Mouse (Mus musculus) CH12.LX (cell line): ENCODE measurements around the gene Ccnl2. TPM values are rescaled to one million over a fixed set of nuclear protein-coding genes. Genes with fewer than 3 reads are reported as not detected.

Experiments used
- DNase-seq: peaks from one replicate; pipeline ENCODE4 v3.0.0-alpha.2; 2013; ENCODE audit errors: extremely low read depth
- H3K27ac ChIP-seq: 2 replicates; pipeline ENCODE4 v1.5.1; 2012; ENCODE audit warnings: low read depth, mild to moderate bottlenecking, control low read depth, moderate library complexity; ENCODE audit not compliant: insufficient read depth
- H3K27me3 ChIP-seq: replicated peaks from 2 replicates; pipeline ENCODE3; 2012; ENCODE audit warnings: inconsistent platforms
- H3K36me3 ChIP-seq, 2 experiments: replicated peaks in 1 of 2; 2 replicates each; pipeline versions ENCODE3 to v1.6.1; 2012; ENCODE audit warnings: inconsistent platforms in 1 of 2, low read length in 1 of 2, mild to moderate bottlenecking in 1 of 2, mixed read lengths in 1 of 2, moderate library complexity in 1 of 2; ENCODE audit not compliant: control insufficient read depth in 1 of 2, insufficient read depth in 1 of 2
- H3K4me1 ChIP-seq, 2 experiments: 2 replicates each; pipeline ENCODE4 v1.6.1; 2012; ENCODE audit warnings: inconsistent platforms in 1 of 2, moderate library complexity in 1 of 2; ENCODE audit not compliant: insufficient read depth in 2 of 2, control insufficient read depth in 1 of 2
- H3K4me2 ChIP-seq: 2 replicates; pipeline ENCODE4 v1.6.1; 2012; ENCODE audit warnings: low read depth, mild to moderate bottlenecking, control low read depth; ENCODE audit not compliant: poor library complexity, insufficient read depth, severe bottlenecking
- H3K4me3 ChIP-seq, 3 experiments: fragments of 150-350 bp in 1 of 3; sonication (generic) in 1 of 3; replicated peaks in 1 of 3; 2 replicates each; pipeline versions ENCODE3 to v1.5.1; 2011 to 2012; ENCODE audit warnings: low read depth in 2 of 3, low read length in 2 of 3, mild to moderate bottlenecking in 2 of 3, moderate library complexity in 2 of 3, control low read depth in 1 of 3, improper control_type of control experiment in 1 of 3, inconsistent platforms in 1 of 3, mixed read lengths in 1 of 3; ENCODE audit not compliant: poor library complexity in 1 of 3
- H3K79me2 ChIP-seq: replicated peaks from 2 replicates; pipeline ENCODE4 v1.6.1; 2012; ENCODE audit warnings: mild to moderate bottlenecking, moderate library complexity; ENCODE audit not compliant: control insufficient read depth, poor library complexity, insufficient read depth, severe bottlenecking; ENCODE audit errors: extremely low read depth
- H3K9ac ChIP-seq: 2 replicates; pipeline ENCODE4 v1.6.1; 2012; ENCODE audit warnings: low read depth, mild to moderate bottlenecking, control low read depth, moderate library complexity; ENCODE audit not compliant: insufficient read depth
- H3K9me3 ChIP-seq: replicated peaks from 2 replicates; pipeline ENCODE3; 2012; ENCODE audit warnings: low read length, inconsistent platforms, mixed read lengths
- BHLHE40 ChIP-seq: IDR thresholded peaks from 2 replicates; pipeline ENCODE4 v1.6.1; 2011; ENCODE audit warnings: mild to moderate bottlenecking, low read depth, low read length, improper control_type of control experiment
- CHD1 ChIP-seq: IDR thresholded peaks from 2 replicates; pipeline ENCODE4 v1.6.1; 2012; ENCODE audit warnings: low read depth, low read length, improper control_type of control experiment, inconsistent platforms
- CHD2 ChIP-seq: IDR thresholded peaks from 2 replicates; pipeline ENCODE4 v1.6.1; 2011; ENCODE audit warnings: low read length, improper control_type of control experiment
- CTCF ChIP-seq, 2 experiments: IDR thresholded peaks in 1 of 2; conservative IDR thresholded peaks in 1 of 2; 2 replicates each; pipeline ENCODE4 v1.5.1; 2011 to 2012; ENCODE audit warnings: low read depth in 2 of 2, low read length in 2 of 2, improper control_type of control experiment in 1 of 2, inconsistent platforms in 1 of 2, mild to moderate bottlenecking in 1 of 2, moderate library complexity in 1 of 2
- E2F4 ChIP-seq: IDR thresholded peaks from 2 replicates; pipeline ENCODE4 v1.6.1; 2011; ENCODE audit warnings: low read depth, low read length, improper control_type of control experiment; ENCODE audit not compliant: insufficient replicate concordance
- ELF1 ChIP-seq: IDR thresholded peaks from 2 replicates; pipeline ENCODE4 v1.6.1; 2014; ENCODE audit warnings: low read depth, mild to moderate bottlenecking, inconsistent platforms, low read length, improper control_type of control experiment
- EP300 ChIP-seq: IDR thresholded peaks from 2 replicates; pipeline ENCODE4 v1.6.1; 2011; ENCODE audit warnings: low read length, improper control_type of control experiment
- ETS1 ChIP-seq: conservative IDR thresholded peaks from 2 replicates; pipeline ENCODE4 v1.6.1; 2012; ENCODE audit warnings: low read depth, mild to moderate bottlenecking, inconsistent platforms, low read length, improper control_type of control experiment, moderate library complexity
- GABPA ChIP-seq: IDR thresholded peaks from 2 replicates; pipeline ENCODE4 v1.6.1; 2012; ENCODE audit warnings: low read depth, low read length, improper control_type of control experiment, inconsistent platforms; ENCODE audit not compliant: insufficient replicate concordance
- HCFC1 ChIP-seq: IDR thresholded peaks from 2 replicates; pipeline ENCODE4 v1.6.1; 2012; ENCODE audit warnings: low read depth, mild to moderate bottlenecking, inconsistent platforms, low read length, improper control_type of control experiment
- IRF4 ChIP-seq: IDR thresholded peaks from 2 replicates; pipeline ENCODE4 v1.6.1; 2014; ENCODE audit warnings: low read depth, mild to moderate bottlenecking, inconsistent platforms, low read length, improper control_type of control experiment
- JUN ChIP-seq: IDR thresholded peaks from 2 replicates; pipeline ENCODE4 v1.6.1; 2011; ENCODE audit warnings: low read depth, mild to moderate bottlenecking, low read length, improper control_type of control experiment, moderate library complexity; ENCODE audit not compliant: insufficient read depth
- JUND ChIP-seq: conservative IDR thresholded peaks from 2 replicates; pipeline ENCODE4 v1.6.1; 2011; ENCODE audit warnings: low read depth, low read length, improper control_type of control experiment
- KAT2A ChIP-seq: IDR thresholded peaks from 2 replicates; pipeline ENCODE4 v1.6.1; 2012; ENCODE audit warnings: low read length, improper control_type of control experiment, inconsistent platforms; ENCODE audit not compliant: insufficient replicate concordance
- MAFK ChIP-seq: IDR thresholded peaks from 2 replicates; pipeline ENCODE4 v1.6.1; 2011; ENCODE audit warnings: low read length, improper control_type of control experiment; ENCODE audit not compliant: insufficient replicate concordance
- MAX ChIP-seq: IDR thresholded peaks from 2 replicates; pipeline ENCODE4 v1.6.1; 2011; ENCODE audit warnings: low read length, improper control_type of control experiment
- MAZ ChIP-seq: IDR thresholded peaks from 2 replicates; pipeline ENCODE4 v1.6.1; 2012; ENCODE audit warnings: low read depth, mild to moderate bottlenecking, inconsistent platforms, low read length, improper control_type of control experiment, moderate library complexity
- MEF2A ChIP-seq: IDR thresholded peaks from 2 replicates; pipeline ENCODE4 v1.6.1; 2014; ENCODE audit warnings: low read depth, mild to moderate bottlenecking, inconsistent platforms, low read length, improper control_type of control experiment, borderline replicate concordance
- MXI1 ChIP-seq: IDR thresholded peaks from 2 replicates; pipeline ENCODE4 v1.6.1; 2011; ENCODE audit warnings: mild to moderate bottlenecking, low read depth, low read length, improper control_type of control experiment
- MYC ChIP-seq: IDR thresholded peaks from 2 replicates; pipeline ENCODE4 v1.6.1; 2011; ENCODE audit warnings: low read depth, mild to moderate bottlenecking, improper control_type of control experiment, low read length
- NELFE ChIP-seq: IDR thresholded peaks from 2 replicates; pipeline ENCODE4 v1.6.1; 2011; ENCODE audit warnings: low read depth, low read length, improper control_type of control experiment
- NRF1 ChIP-seq: IDR thresholded peaks from 2 replicates; pipeline ENCODE4 v1.6.1; 2014; ENCODE audit warnings: low read depth, mild to moderate bottlenecking, inconsistent platforms, low read length, improper control_type of control experiment, moderate library complexity
- PAX5 ChIP-seq: IDR thresholded peaks from 2 replicates; pipeline ENCODE4 v1.6.1; 2012; ENCODE audit warnings: low read length, inconsistent platforms, mixed read lengths
- POLR2A ChIP-seq: IDR thresholded peaks from 2 replicates; pipeline ENCODE4 v1.6.1; 2011; ENCODE audit warnings: low read depth, mild to moderate bottlenecking, improper control_type of control experiment, low read length
- POLR2AphosphoS2 ChIP-seq: IDR thresholded peaks from 2 replicates; pipeline ENCODE4 v1.6.1; 2011; ENCODE audit warnings: low read depth, low read length, improper control_type of control experiment
- RAD21 ChIP-seq: IDR thresholded peaks from 2 replicates; pipeline ENCODE4 v1.6.1; 2011; ENCODE audit warnings: low read depth, mild to moderate bottlenecking, low read length, improper control_type of control experiment, moderate library complexity
- RCOR1 ChIP-seq: conservative IDR thresholded peaks from 2 replicates; pipeline ENCODE4 v1.6.1; 2012; ENCODE audit warnings: low read depth, mild to moderate bottlenecking, inconsistent platforms, low read length, improper control_type of control experiment
- SIN3A ChIP-seq: IDR thresholded peaks from 2 replicates; pipeline ENCODE4 v1.6.1; 2012; ENCODE audit warnings: low read length, improper control_type of control experiment, inconsistent platforms
- SMC3 ChIP-seq: IDR thresholded peaks from 2 replicates; pipeline ENCODE4 v1.6.1; 2011; ENCODE audit warnings: low read depth, low read length, improper control_type of control experiment
- TBP ChIP-seq: conservative IDR thresholded peaks from 2 replicates; pipeline ENCODE4 v1.6.1; 2011; ENCODE audit warnings: low read depth, low read length, improper control_type of control experiment
- TCF12 ChIP-seq: IDR thresholded peaks from 2 replicates; pipeline ENCODE4 v1.6.1; 2014; ENCODE audit warnings: low read depth, mild to moderate bottlenecking, inconsistent platforms, low read length, improper control_type of control experiment
- UBTF ChIP-seq: IDR thresholded peaks from 2 replicates; pipeline ENCODE4 v1.6.1; 2012; ENCODE audit warnings: low read depth, mild to moderate bottlenecking, inconsistent platforms, low read length, improper control_type of control experiment, moderate library complexity
- USF1 ChIP-seq: IDR thresholded peaks from 2 replicates; pipeline ENCODE4 v1.6.1; 2014; ENCODE audit warnings: low read depth, mild to moderate bottlenecking, inconsistent platforms, low read length, improper control_type of control experiment
- USF2 ChIP-seq: conservative IDR thresholded peaks from 2 replicates; pipeline ENCODE4 v1.6.1; 2011; ENCODE audit warnings: low read depth, low read length, improper control_type of control experiment
- ZC3H11A ChIP-seq: IDR thresholded peaks from 2 replicates; pipeline ENCODE4 v1.6.1; 2012; ENCODE audit warnings: low read depth, mild to moderate bottlenecking, inconsistent platforms, low read length, improper control_type of control experiment
- ZKSCAN1 ChIP-seq: IDR thresholded peaks from 2 replicates; pipeline ENCODE4 v1.6.1; 2012; ENCODE audit warnings: low read depth, inconsistent platforms, low read length, improper control_type of control experiment, borderline replicate concordance
- ZMIZ1 ChIP-seq: IDR thresholded peaks from 2 replicates; pipeline ENCODE4 v1.6.1; 2012; ENCODE audit warnings: low read depth, mild to moderate bottlenecking, inconsistent platforms, low read length, improper control_type of control experiment
- ZNF384 ChIP-seq: IDR thresholded peaks from 2 replicates; pipeline ENCODE4 v1.6.1; 2012; ENCODE audit warnings: low read depth, low read length, improper control_type of control experiment, inconsistent platforms
- dilution Hi-C: fragments of 300-500 bp; cut with MboI; formaldehyde crosslinking; loops from 2 replicates; pipeline ENCODE4 v1.14.3; 2020; ENCODE audit warnings: low sequenced_read_pairs; ENCODE audit not compliant: extremely low pct_unique_long_range_greater_than_20kb, extremely low pct_ligation_motif_present
- in situ Hi-C: fragments of 300-500 bp; cut with MboI; formaldehyde crosslinking; loops from 3 replicates; pipeline ENCODE4 v1.14.3; 2019; ENCODE audit warnings: low sequenced_read_pairs, low pct_ligation_motif_present, low pct_unique_long_range_greater_than_20kb, mixed read lengths
- polyA plus RNA-seq: library from polyadenylated mRNA; unstranded; fragments of >175 nt; gene quantifications from 2 replicates; pipeline ENCODE4 v1.2.1, GENCODE M21; 2012; ENCODE audit warnings: low read depth; ENCODE audit not compliant: insufficient read length
- total RNA-seq, 2 experiments: library from RNA; depleted of rRNA; stranded (reverse); fragments of 300-350 nt in 1 of 2; fragments of >200 nt in 1 of 2; gene quantifications; 2 replicates each; pipeline ENCODE4 v1.2.3; 2012 to 2014

Gene Ccnl2
- total and polyA plus RNA-seq, 3 experiments = 59.6 to 67.7 (median 63.7) TPM

DNA sequence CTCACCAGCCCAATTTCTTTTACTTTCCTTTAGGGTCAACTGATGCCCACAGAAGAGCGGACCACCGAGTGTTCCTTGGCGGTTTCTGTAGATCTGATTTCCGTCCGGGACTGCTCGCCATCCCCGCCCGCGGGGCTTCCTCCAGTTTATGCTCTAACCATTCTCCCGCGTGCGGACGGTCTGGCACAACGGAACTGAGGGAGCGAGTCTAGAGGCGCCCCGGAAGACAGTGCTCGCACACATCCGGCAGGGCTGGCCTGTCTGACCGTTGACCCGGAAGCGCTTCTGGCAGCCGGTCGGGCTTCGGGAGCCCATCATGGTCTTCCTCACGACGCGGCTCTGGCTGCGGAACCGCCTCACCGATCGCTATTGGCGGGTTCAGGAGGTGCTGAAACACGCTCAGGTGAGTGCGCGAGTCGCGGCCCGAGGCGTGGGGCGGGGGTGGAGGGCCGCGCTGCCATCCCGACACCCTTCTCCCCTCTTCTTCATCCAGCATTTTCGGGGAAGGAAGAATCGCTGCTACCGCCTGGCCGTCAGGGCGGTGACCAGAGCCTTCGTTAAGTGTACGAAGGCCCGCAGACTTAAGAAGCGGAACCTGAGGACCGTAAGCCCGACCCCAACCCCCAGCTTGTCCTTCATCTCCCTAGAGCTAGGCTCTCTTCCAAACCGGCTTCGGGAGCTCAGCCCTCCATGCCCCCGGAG, 8.8 kb upstream of the Ccnl2 start:
- DNase-seq = peak; percentile 97
- H3K27ac ChIP-seq = peak overlapping the region; percentile 39
- in situ Hi-C loops (no loop called here), dilution Hi-C loops (no loop called here)
- peaks cover 22 to 35% of the 10 kb centered on the region in 2 experiments for H3K36me3 ChIP-seq
- H3K79me2 ChIP-seq = peaks cover 28% of the 10 kb centered on the region
- H3K9ac ChIP-seq = peak overlapping the region; percentile 71
- no peaks in the 10 kb centered on the region for H3K9me3 ChIP-seq
- no peak for TF ChIP-seq ZC3H11A
- TF ChIP-seq NRF1 = no peak; the same call in 1 of the 2 replicates
- no peak for TF ChIP-seq MAZ
- no peak for TF ChIP-seq JUND
- TF ChIP-seq KAT2A = peak; percentile 90; the same call in 1 of the 2 replicates
- TF ChIP-seq IRF4 = peak; percentile 72; the same call in 1 of the 2 replicates
- no peak for TF ChIP-seq ZNF384
- no peak for TF ChIP-seq CTCF (conservative IDR thresholded peaks at IDR 0.05 in 1 of 2, IDR thresholded peaks at IDR 0.05 in 1 of 2; ENCODE audit: low read depth in 2 of 2, low read length in 2 of 2)
- TF ChIP-seq ELF1 = peak; percentile 86
- TF ChIP-seq MEF2A = peak; percentile 79
- TF ChIP-seq GABPA = no peak; the same call in 1 of the 2 replicates
- peak; percentile 89 for TF ChIP-seq MYC
- peak; percentile 57 for TF ChIP-seq NELFE
- no peak for TF ChIP-seq PAX5
- no peak; the same call in 1 of the 2 replicates for TF ChIP-seq MAFK
- TF ChIP-seq ZMIZ1 = no peak
- TF ChIP-seq USF2 = no peak
- TF ChIP-seq CHD2 = peak; percentile 97
- TF ChIP-seq POLR2A = peak; percentile 83
- peak; percentile 91 for TF ChIP-seq TCF12
- no peak for TF ChIP-seq RCOR1
- TF ChIP-seq SIN3A = peak; percentile 87
- no peak for TF ChIP-seq JUN
- peak; percentile 76; the same call in 1 of the 2 replicates for TF ChIP-seq UBTF
- TF ChIP-seq HCFC1 = peak; percentile 96
- TF ChIP-seq CHD1 = no peak; the same call in 1 of the 2 replicates
- TF ChIP-seq ZKSCAN1 = no peak
- peak; percentile 55 for TF ChIP-seq BHLHE40
- TF ChIP-seq RAD21 = no peak
- TF ChIP-seq USF1 = no peak
- no peak for TF ChIP-seq ETS1
- TF ChIP-seq TBP = peak; percentile 91
- TF ChIP-seq E2F4 = 0 out of 2 replicates have a peak, but pooled peaks have one; percentile 59
- no peak for TF ChIP-seq EP300
- TF ChIP-seq SMC3 = no peak
- peak; percentile 83 for TF ChIP-seq MAX
- TF ChIP-seq POLR2AphosphoS2 = no peak; the same call in 1 of the 2 replicates
- peak; percentile 85 for TF ChIP-seq MXI1
- peak overlapping the region; percentile 97; the same call in 1 of the 2 replicates for H3K4me2 ChIP-seq
- peaks cover 6% of the 10 kb centered on the region for H3K27me3 ChIP-seq
- peaks cover 10 to 22% of the 10 kb centered on the region in 2 experiments for H3K4me1 ChIP-seq
- peak overlapping the region; percentile 83 to 98 (median 94) for H3K4me3 ChIP-seq
